In the genomic region with DNA sequence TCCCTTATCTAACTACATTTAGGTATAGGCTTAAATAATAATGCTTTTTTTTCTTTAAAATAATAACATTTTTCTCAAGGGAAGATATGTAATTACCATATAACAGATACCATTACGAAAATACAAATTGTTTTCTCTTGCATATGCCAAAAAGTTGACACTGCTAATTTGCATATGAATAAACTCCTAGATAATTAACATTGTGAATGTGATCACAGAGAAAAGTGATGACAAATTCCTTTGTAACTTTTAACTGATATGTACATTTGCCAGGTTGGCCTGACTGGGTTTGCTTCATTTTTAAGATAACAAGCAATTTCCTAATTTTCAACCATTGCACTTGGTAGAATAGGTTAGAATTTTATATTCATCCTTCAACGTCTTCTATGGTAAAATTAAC, we compare ENCODE assay signal across 17 mouse cellular contexts.
"Had no signal": no experiment of that assay in that cellular context is flagged by ENCODE, and none has a peak within 500 bp of the region (broad histone marks: within the 10 kb centered on the region; RNA-seq: fewer than 3 reads in every experiment).

No protein-coding gene starts in this region.

- H3K4me1 ChIP-seq: lung, embryonic 15.5 days; megakaryocyte, embryonic 14.5 days; midbrain, embryonic 13.5 days; midbrain, embryonic 15.5 days; neural tube, embryonic 12.5 days; stomach, embryonic 15.5 days had no signal

- H3K36me3 ChIP-seq: lung, embryonic 15.5 days; midbrain, embryonic 13.5 days; midbrain, embryonic 15.5 days; neural tube, embryonic 12.5 days; stomach, embryonic 15.5 days had no signal

- H3K27ac ChIP-seq: lung, embryonic 15.5 days; macrophage; midbrain, embryonic 13.5 days; midbrain, embryonic 15.5 days; neural tube, embryonic 12.5 days; stomach, embryonic 15.5 days; stomach, postnatal 0 days had no signal

- H3K9me3 ChIP-seq: lung, embryonic 15.5 days; megakaryocyte, embryonic 14.5 days; midbrain, embryonic 13.5 days; midbrain, embryonic 15.5 days; neural tube, embryonic 12.5 days; stomach, embryonic 15.5 days had no signal

- H3K4me3 ChIP-seq: lung, embryonic 15.5 days; megakaryocyte, embryonic 14.5 days; midbrain, embryonic 13.5 days; midbrain, embryonic 15.5 days; neural tube, embryonic 12.5 days; stomach, embryonic 15.5 days had no signal

- H3K4me2 ChIP-seq: lung, embryonic 15.5 days; midbrain, embryonic 11.5 days; midbrain, embryonic 13.5 days; midbrain, embryonic 15.5 days; neural tube, embryonic 12.5 days; stomach, embryonic 15.5 days had no signal

- H3K9ac ChIP-seq: lung, embryonic 15.5 days; midbrain, embryonic 13.5 days; midbrain, embryonic 15.5 days; neural tube, embryonic 12.5 days; stomach, embryonic 15.5 days had no signal

- ATAC-seq: lung, postnatal 0 days had no signal

- DNase-seq: lung, adult 2 months; lung, postnatal 14 days; lung, postnatal 36 days; right cerebral cortex, postnatal 14 days; thymus, adult 2 months; thymus, postnatal 25 days; thymus, postnatal 4 days had no signal

- H3K27me3 ChIP-seq: lung, embryonic 15.5 days; megakaryocyte, embryonic 14.5 days; midbrain, embryonic 13.5 days; midbrain, embryonic 15.5 days; neural tube, embryonic 12.5 days; stomach, embryonic 15.5 days had no signal
